Mouse (Mus musculus): ENCODE measurements around the gene Kif12. TPM values are rescaled to one million over a fixed set of nuclear protein-coding genes. Genes with fewer than 3 reads are reported as not detected.

Gene Kif12
- not detected in 2 replicates for polyA plus RNA-seq (2014; fragmentation: Nextera tagmentation; extraction: Ambion mirVana)

- Histone ChIP-seq H3K4me1 (ENCODE audit: control insufficient read depth, insufficient read depth, low read length) (no peaks in the 10 kb centered on the region), H3K27ac (ENCODE audit: low read depth, low read length) (no peak within 1 kb of the TSS), H3K9me3 (replicated peaks; ENCODE audit: control insufficient read depth, low read length) (no peaks in the 10 kb centered on the region), H3K4me3 (ENCODE audit: low read depth, low read length) (no peak within 1 kb of the TSS), H3K9ac (ENCODE audit: low read length) (no peak within 1 kb of the TSS), H3K27me3 (replicated peaks; ENCODE audit: control insufficient read depth, insufficient read depth, low read length) (no peaks in the 10 kb centered on the region), H3K36me3 (ENCODE audit: control insufficient read depth, insufficient read depth, low read length) (no peaks in the 10 kb centered on the region), H3K4me2 (ENCODE audit: low read length) (no peak within 1 kb of the TSS)
- 78% methylated on average over 4 of the region's 4 CpGs for WGBS
- DNase-seq (ENCODE audit: low spot score) (no peak), ATAC-seq (no peak)
Measured at GRCm38 (mm10) chr4:63171969-63172685, at the start of gene Kif12. TSS of gene Kif12 (minus strand) at chr4:63172131.

GRCm38 (mm10) chr4:63221096-63221958 is 49.4 kb upstream of the Kif12 start:
- Histone ChIP-seq H3K36me3 (ENCODE audit: control insufficient read depth, insufficient read depth, low read length) (no peaks in the 10 kb centered on the region), H3K9me3 (replicated peaks; ENCODE audit: control insufficient read depth, low read length) (no peaks in the 10 kb centered on the region), H3K4me2 (ENCODE audit: low read length) (no peak overlapping the region), H3K9ac (ENCODE audit: low read length) (no peak overlapping the region), H3K27ac (ENCODE audit: low read depth, low read length) (no peak overlapping the region), H3K4me3 (ENCODE audit: low read depth, low read length) (no peak overlapping the region), H3K27me3 (replicated peaks; ENCODE audit: control insufficient read depth, insufficient read depth, low read length) (no peaks in the 10 kb centered on the region), H3K4me1 (ENCODE audit: control insufficient read depth, insufficient read depth, low read length) (no peaks in the 10 kb centered on the region; the same call in 1 of the 2 replicates)
- 87% methylated on average over 15 of the region's 15 CpGs for WGBS
- no peak for DNase-seq (ENCODE audit: low spot score)
- ATAC-seq, result no peak

- no peak for ATAC-seq
- Histone ChIP-seq H3K4me1 (ENCODE audit: control insufficient read depth, insufficient read depth, low read length) (peaks cover 2% of the 10 kb centered on the region; the same call in 1 of the 2 replicates), H3K9me3 (replicated peaks; ENCODE audit: control insufficient read depth, low read length) (no peaks in the 10 kb centered on the region), H3K27ac (ENCODE audit: low read depth, low read length) (no peak overlapping the region), H3K4me3 (ENCODE audit: low read depth, low read length) (no peak overlapping the region), H3K36me3 (ENCODE audit: control insufficient read depth, insufficient read depth, low read length) (no peaks in the 10 kb centered on the region), H3K27me3 (replicated peaks; ENCODE audit: control insufficient read depth, insufficient read depth, low read length) (peaks cover 4% of the 10 kb centered on the region), H3K4me2 (ENCODE audit: low read length) (no peak overlapping the region), H3K9ac (ENCODE audit: low read length) (no peak overlapping the region)
- WGBS, result 89% methylated on average over 6 of the region's 6 CpGs
- no peak for DNase-seq (ENCODE audit: low spot score)
Measured at GRCm38 (mm10) chr4:63219635-63220034, 47.7 kb upstream of the Kif12 start.

- peaks cover 8% of the 10 kb centered on the region; the same call in 1 of the 2 replicates for H3K4me1 ChIP-seq (ENCODE audit: control insufficient read depth, insufficient read depth, low read length)
- H3K27ac ChIP-seq (ENCODE audit: low read depth, low read length), result no peak overlapping the region
- H3K9me3 ChIP-seq (replicated peaks; ENCODE audit: control insufficient read depth, low read length), result no peaks in the 10 kb centered on the region
- no peaks in the 10 kb centered on the region for H3K36me3 ChIP-seq (ENCODE audit: control insufficient read depth, insufficient read depth, low read length)
- no peak overlapping the region for H3K9ac ChIP-seq (ENCODE audit: low read length)
- peaks cover 9% of the 10 kb centered on the region for H3K27me3 ChIP-seq (replicated peaks; ENCODE audit: control insufficient read depth, insufficient read depth, low read length)
- no peak overlapping the region for H3K4me2 ChIP-seq (ENCODE audit: low read length)
- ATAC-seq (no peak), DNase-seq (ENCODE audit: low spot score) (no peak)
- H3K4me3 ChIP-seq (ENCODE audit: low read depth, low read length), result no peak overlapping the region
- 80% methylated on average over 3 of the region's 3 CpGs for WGBS
Measured at GRCm38 (mm10) chr4:63219059-63219458, 47.1 kb upstream of the Kif12 start.

- Histone ChIP-seq H3K36me3 (ENCODE audit: control insufficient read depth, insufficient read depth, low read length) (no peaks in the 10 kb centered on the region), H3K4me2 (ENCODE audit: low read length) (no peak overlapping the region), H3K9me3 (replicated peaks; ENCODE audit: control insufficient read depth, low read length) (no peaks in the 10 kb centered on the region), H3K4me3 (ENCODE audit: low read depth, low read length) (no peak overlapping the region), H3K4me1 (ENCODE audit: control insufficient read depth, insufficient read depth, low read length) (peaks cover 12% of the 10 kb centered on the region), H3K9ac (ENCODE audit: low read length) (no peak overlapping the region), H3K27ac (ENCODE audit: low read depth, low read length) (no peak overlapping the region), H3K27me3 (replicated peaks; ENCODE audit: control insufficient read depth, insufficient read depth, low read length) (peaks cover 25% of the 10 kb centered on the region)
- DNase-seq (ENCODE audit: low spot score), result no peak
- WGBS, result 95% methylated on average over 6 of the region's 6 CpGs
- no peak for ATAC-seq
Measured at GRCm38 (mm10) chr4:63217513-63217912, 45.6 kb upstream of the Kif12 start.

GRCm38 (mm10) chr4:63216566-63216965 is 44.6 kb upstream of the Kif12 start:
- H3K36me3 ChIP-seq (ENCODE audit: control insufficient read depth, insufficient read depth, low read length), result no peaks in the 10 kb centered on the region
- H3K4me2 ChIP-seq (ENCODE audit: low read length), result peak overlapping the region; percentile 100
- no peaks in the 10 kb centered on the region for H3K9me3 ChIP-seq (replicated peaks; ENCODE audit: control insufficient read depth, low read length)
- peak; percentile 30 for ATAC-seq
- peak overlapping the region; percentile 59 for H3K4me3 ChIP-seq (ENCODE audit: low read depth, low read length)
- peak; percentile 39 for DNase-seq (ENCODE audit: low spot score)
- H3K9ac ChIP-seq (ENCODE audit: low read length), result no peak overlapping the region
- no peak overlapping the region for H3K27ac ChIP-seq (ENCODE audit: low read depth, low read length)
- 23% methylated on average over 9 of the region's 9 CpGs for WGBS
- peaks cover 12% of the 10 kb centered on the region for H3K4me1 ChIP-seq (ENCODE audit: control insufficient read depth, insufficient read depth, low read length)
- H3K27me3 ChIP-seq (replicated peaks; ENCODE audit: control insufficient read depth, insufficient read depth, low read length), result peaks cover 27% of the 10 kb centered on the region

- Histone ChIP-seq H3K4me3 (ENCODE audit: low read depth, low read length) (peak overlapping the region; percentile 59), H3K27ac (ENCODE audit: low read depth, low read length) (no peak overlapping the region), H3K4me1 (ENCODE audit: control insufficient read depth, insufficient read depth, low read length) (peaks cover 12% of the 10 kb centered on the region), H3K9me3 (replicated peaks; ENCODE audit: control insufficient read depth, low read length) (no peaks in the 10 kb centered on the region), H3K27me3 (replicated peaks; ENCODE audit: control insufficient read depth, insufficient read depth, low read length) (peaks cover 27% of the 10 kb centered on the region), H3K9ac (ENCODE audit: low read length) (peak overlapping the region; percentile 71), H3K36me3 (ENCODE audit: control insufficient read depth, insufficient read depth, low read length) (no peaks in the 10 kb centered on the region), H3K4me2 (ENCODE audit: low read length) (peak overlapping the region; percentile 100)
- peak; percentile 60 for ATAC-seq
- peak; percentile 52 for DNase-seq (ENCODE audit: low spot score)
- 2% methylated on average over 24 of the region's 24 CpGs for WGBS
Measured at GRCm38 (mm10) chr4:63215993-63216531, 44.1 kb upstream of the Kif12 start.

- H3K4me2 ChIP-seq (ENCODE audit: low read length), result peak overlapping the region; percentile 100
- peaks cover 27% of the 10 kb centered on the region for H3K27me3 ChIP-seq (replicated peaks; ENCODE audit: control insufficient read depth, insufficient read depth, low read length)
- H3K9me3 ChIP-seq (replicated peaks; ENCODE audit: control insufficient read depth, low read length), result no peaks in the 10 kb centered on the region
- H3K4me3 ChIP-seq (ENCODE audit: low read depth, low read length), result peak overlapping the region; percentile 59
- ATAC-seq (peak; percentile 73), DNase-seq (ENCODE audit: low spot score) (peak; percentile 72)
- H3K9ac ChIP-seq (ENCODE audit: low read length), result peak overlapping the region; percentile 71
- H3K36me3 ChIP-seq (ENCODE audit: control insufficient read depth, insufficient read depth, low read length), result no peaks in the 10 kb centered on the region
- WGBS, result under 1% methylated on average over 68 of the region's 71 CpGs
- H3K4me1 ChIP-seq (ENCODE audit: control insufficient read depth, insufficient read depth, low read length), result peaks cover 12% of the 10 kb centered on the region
- no peak overlapping the region for H3K27ac ChIP-seq (ENCODE audit: low read depth, low read length)
Measured at GRCm38 (mm10) chr4:63215185-63215992, 43.5 kb upstream of the Kif12 start.

All from forebrain, embryonic 14.5 days (tissue).